Mouse (Mus musculus) urinary bladder, postnatal 36 days (tissue): ENCODE results near the gene Togaram1.

Experiments
- DNase-seq, 2 experiments: peaks; one replicate each; pipeline ENCODE4 v3.0.0; 2022; ENCODE audit warnings: low spot score in 2 of 2, mixed read lengths in 1 of 2

Gene Togaram1

GRCm38 (mm10) chr12:65048799-65049198 is 83.2 kb downstream of the Togaram1 start:
- no peak for DNase-seq

GRCm38 (mm10) chr12:65058203-65058602 is 92.6 kb downstream of the Togaram1 start:
- DNase-seq, result no peak

GRCm38 (mm10) chr12:65061082-65061481 is 95.5 kb downstream of the Togaram1 start:
- no peak for DNase-seq

- DNase-seq, result no peak
Measured at GRCm38 (mm10) chr12:65065241-65065640, 99.6 kb downstream of the Togaram1 start.

GRCm38 (mm10) chr12:65066234-65066633 is 100.6 kb downstream of the Togaram1 start:
- DNase-seq, result no peak

GRCm38 (mm10) chr12:65068409-65068808 is 102.8 kb downstream of the Togaram1 start:
- DNase-seq, result no peak
